Mouse (Mus musculus) adrenal gland, postnatal 14 days (tissue): ENCODE results near the gene Rps6kl1. TPM values are rescaled to one million over a fixed set of nuclear protein-coding genes. Genes with fewer than 3 reads are reported as not detected.
A peak's percentile ranks its signal among the peaks of the same experiment; 100 is the strongest.
"Not testable (repeated sequence)": the region's sequence is repeated elsewhere in the genome, so short reads cannot be mapped to it uniquely, and the experiment has no call there.

ENCODE experiments used
- DNase-seq: peaks from one replicate; pipeline ENCODE4 v3.0.0; 2021; ENCODE audit warnings: mixed read lengths
- total RNA-seq: library from RNA; stranded (reverse); gene quantifications from 2 replicates; pipeline ENCODE4 v1.2.3, GENCODE M21; 2021

Gene Rps6kl1
- total RNA-seq, 1 experiment from 2014 or later: 1.7 TPM

GRCm38 (mm10) chr12:85175926-85176845 is 25.1 kb upstream of the Rps6kl1 start:
- peak; percentile 29 for DNase-seq

GRCm38 (mm10) chr12:85175087-85175675 is 24.1 kb upstream of the Rps6kl1 start:
- no peak for DNase-seq

GRCm38 (mm10) chr12:85174016-85174415 is 23.0 kb upstream of the Rps6kl1 start:
- DNase-seq: no peak

DNA sequence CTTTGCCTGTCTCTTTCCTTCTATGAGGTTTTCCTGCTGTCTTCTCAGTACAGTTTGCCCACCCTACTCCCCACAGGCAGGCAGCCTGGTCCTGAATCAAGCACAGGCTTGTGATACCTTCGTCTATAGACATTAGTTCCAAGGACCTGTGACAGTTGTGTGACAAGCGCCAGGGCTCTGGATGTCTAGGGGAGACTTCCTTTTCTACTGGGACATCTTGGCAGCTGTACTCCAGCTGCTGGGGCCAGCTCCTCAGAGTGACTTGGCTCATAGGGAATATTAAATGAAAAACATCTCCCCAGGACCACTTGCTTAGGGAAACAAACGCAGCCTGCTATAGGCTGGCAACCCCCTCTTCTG is 19.9 kb upstream of the Rps6kl1 start:
- DNase-seq: no peak

DNA sequence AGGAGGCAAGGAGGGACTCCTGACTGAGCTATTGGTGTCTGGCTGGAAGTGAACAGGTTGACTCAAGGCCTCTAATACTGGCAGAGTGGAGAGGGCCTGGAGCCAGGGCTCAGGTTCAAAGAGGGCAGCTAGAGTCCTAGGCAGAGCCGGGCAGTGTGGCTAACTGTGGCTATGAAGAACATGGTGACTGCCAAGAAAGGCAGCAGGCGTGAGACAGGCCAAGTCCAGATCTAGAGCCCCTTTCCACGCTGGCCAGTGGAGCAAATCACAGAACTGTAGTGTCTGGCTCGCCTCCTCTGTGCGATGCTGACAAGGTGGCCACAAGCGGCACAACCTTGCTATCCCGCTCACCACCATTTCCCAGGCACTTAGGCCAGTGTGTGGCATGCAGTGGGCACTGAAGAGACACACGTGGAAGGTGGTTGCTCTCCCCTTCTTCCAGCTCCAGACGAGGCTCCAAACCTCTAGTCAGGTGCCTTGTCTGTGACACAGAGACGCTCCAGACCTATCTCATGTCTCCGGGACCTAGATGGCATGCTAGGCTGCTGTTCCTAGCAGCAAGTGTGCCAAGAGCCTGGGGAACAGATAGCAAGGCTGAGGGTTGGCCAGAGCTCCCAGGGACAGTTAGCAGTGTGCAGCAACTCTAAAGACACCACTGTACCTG is 19.4 kb upstream of the Rps6kl1 start:
- DNase-seq: peak; percentile 65

DNA sequence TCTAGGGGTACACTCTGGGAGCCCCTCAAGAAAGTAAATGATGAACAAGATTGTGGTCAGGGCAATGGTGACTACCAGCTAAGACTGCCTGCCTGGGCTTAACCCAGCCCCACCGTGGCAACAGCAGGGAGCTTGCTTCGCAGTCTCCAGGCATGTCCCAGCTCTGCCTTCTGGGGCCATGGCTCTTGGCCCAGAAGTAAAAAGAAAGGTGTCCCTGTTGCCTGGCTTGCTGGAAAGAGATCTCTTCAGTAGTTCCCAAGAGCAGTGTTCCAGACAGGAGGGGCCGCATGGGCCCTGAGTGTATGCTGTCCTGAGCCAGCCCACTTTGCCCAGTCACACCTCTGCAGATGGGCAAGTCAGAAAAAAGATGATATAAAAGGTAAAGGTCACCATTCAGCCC is 18.8 kb upstream of the Rps6kl1 start:
- DNase-seq: peak; percentile 37

DNA sequence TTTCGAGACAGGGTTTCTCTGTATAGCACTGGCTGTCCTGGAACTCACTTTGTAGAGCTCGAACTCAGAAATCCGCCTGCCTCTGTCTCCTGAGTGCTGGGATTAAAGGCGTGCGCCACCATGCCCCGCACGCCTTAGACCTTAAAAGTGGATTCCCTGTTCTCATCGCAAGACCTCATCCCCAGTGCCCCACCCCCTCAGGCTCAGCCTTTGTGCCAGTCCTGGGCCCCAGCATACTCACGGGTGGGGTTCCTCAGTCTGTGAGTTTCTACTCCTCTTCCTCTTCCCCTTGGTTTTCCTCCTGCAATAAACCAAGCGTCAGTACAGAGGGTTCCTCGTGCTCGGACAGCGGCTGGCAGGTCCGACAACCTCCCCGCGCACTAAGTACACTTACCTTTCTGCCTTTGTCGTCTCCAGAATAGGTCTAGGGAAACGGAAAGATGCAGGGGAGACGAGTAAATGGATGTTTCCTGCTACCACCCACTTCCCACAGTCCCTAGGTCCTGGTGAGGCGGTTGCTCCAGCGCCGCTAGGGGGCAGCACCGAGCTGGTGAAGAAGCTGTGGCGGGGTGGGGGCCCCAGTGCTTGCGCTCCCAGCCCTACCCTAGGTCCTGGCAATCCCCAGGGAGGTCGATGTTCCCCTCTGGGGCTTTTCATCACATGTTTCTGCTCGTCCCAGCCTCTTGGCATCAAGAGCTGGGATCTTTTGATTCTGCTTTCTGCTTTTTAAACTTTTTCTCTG is 18.2 kb upstream of the Rps6kl1 start:
- DNase-seq: peak; percentile 93

DNA sequence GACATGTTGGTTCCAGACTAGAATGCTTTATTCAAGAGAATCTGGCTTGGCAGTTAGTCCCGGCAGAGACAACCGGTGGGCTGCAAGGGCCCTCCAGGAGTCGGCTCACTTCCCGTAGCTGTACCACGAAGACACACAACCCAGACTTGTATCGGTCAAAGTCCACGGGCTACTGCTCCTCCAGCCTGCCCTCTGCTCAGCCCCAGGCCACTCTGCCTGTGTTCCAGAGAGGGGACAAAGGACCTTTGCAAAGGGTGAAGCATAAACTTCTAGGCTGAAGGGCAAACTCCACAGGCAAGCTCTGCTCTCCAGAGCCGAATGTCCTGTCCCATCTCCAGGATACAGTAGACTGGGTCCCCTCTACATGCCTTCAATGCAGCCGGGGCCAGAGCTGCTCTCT is 15.6 kb upstream of the Rps6kl1 start:
- DNase-seq: no peak

DNA sequence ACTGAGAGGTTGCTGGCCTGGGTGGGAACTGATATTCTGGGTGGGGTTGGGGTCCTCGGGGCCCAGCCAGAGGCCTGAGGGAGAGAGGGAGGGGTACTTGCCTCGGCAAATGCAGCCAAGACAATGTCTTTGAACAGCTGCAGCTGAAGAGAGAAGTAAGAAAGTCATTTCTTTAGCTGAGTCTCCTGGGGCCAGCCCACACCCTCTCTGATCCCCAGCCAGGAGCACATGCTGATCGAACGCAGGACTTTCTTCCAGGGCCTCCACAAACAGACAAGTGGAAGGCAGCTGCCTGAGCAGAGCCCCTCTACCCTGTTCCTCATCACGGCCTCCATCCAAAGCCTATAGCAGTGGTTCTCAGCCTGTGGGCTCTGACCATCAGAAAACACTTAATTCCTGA is 13.9 kb upstream of the Rps6kl1 start:
- no peak for DNase-seq

- no peak for DNase-seq
Observed at GRCm38 (mm10) chr12:85159592-85159991, 8.5 kb upstream of the Rps6kl1 start.

DNA sequence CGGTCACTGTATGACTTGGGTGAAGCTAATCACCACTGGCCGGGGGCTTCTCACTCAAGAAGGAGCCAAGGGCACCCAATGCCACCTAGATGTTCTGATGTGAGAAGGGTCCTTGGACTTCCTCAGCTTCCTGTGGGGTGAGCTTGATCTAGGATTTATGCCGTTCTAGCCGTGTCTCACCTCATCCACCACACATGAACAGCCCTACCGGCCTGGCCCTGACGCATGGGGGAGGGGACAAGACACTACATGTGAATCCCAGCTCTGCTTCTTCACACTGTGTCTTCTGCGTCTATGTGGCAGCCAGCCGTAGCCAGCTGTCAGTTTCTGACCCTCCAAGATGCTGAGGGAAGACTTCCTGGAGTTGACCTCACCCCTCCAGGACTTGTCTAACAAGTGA is 7.7 kb upstream of the Rps6kl1 start:
- no peak for DNase-seq

GRCm38 (mm10) chr12:85157797-85158460 is 6.9 kb upstream of the Rps6kl1 start:
- DNase-seq: no peak

DNA sequence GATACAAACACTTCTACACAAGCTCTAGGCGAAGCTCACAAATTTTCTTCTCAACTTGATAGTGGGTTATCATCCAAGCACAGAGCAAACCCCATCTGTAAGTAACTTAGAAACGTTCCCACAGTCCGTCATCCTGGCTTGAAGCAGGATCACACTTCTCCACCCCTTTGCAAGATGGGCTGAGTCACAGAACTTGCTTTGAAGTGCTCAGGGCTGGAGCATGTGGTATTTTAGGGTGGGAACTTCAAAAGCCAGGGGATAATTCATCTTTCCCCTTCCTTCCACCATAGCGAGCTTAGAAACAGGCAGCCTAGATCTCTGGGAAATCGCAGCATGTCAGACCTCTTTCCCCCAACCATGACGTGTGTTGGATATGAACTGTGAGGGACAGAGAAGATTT is 5.3 kb upstream of the Rps6kl1 start:
- DNase-seq: peak; percentile 44

GRCm38 (mm10) chr12:85153011-85153410 is 1.9 kb upstream of the Rps6kl1 start:
- DNase-seq: no peak

- DNase-seq: no peak
Observed at GRCm38 (mm10) chr12:85150321-85151001, 603 bp downstream of the Rps6kl1 start.

GRCm38 (mm10) chr12:85146881-85147280 is 4.2 kb downstream of the Rps6kl1 start:
- no peak for DNase-seq

GRCm38 (mm10) chr12:85146355-85146754 is 4.7 kb downstream of the Rps6kl1 start:
- no peak for DNase-seq

DNA sequence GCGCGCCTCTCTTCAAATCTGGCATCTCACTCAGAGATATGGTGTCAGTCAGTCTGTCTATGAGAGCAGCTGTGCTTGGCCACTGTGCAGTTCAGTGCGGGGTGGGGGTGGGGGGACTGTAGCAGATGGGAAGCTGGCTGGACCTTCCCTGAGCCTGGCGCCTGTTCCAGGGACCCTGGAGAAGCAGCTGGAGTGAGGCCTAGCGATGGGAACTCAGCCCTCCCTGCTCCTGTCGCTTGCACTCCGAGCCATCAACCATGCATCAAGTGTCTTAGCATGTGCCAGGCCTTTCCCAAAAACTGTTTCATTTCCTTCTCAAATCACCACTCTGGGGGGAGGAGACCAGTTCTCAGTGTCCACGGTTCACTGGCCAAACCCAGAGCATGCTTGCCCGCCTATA is 5.4 kb downstream of the Rps6kl1 start:
- no peak for DNase-seq

- DNase-seq: no peak
Observed at GRCm38 (mm10) chr12:85144821-85145220, 6.2 kb downstream of the Rps6kl1 start.

- not testable (repeated sequence) for DNase-seq
Observed at GRCm38 (mm10) chr12:85144276-85144675, 6.8 kb downstream of the Rps6kl1 start.

GRCm38 (mm10) chr12:85142803-85143202 is 8.3 kb downstream of the Rps6kl1 start:
- peak; percentile 91 for DNase-seq
